Comparison of ENCODE assay signal across 14 mouse cellular contexts in genomic region chr4:134856501-134856900, GRCm38 (mm10). TPM values are rescaled to one million over a fixed set of nuclear protein-coding genes. Genes with fewer than 3 reads are reported as not detected.
DNase-seq lines count a peak whose midpoint lies in the region; ATAC-seq lines count a peak whose summit lies in the region.
"Had no signal": no experiment of that assay in that cellular context is flagged by ENCODE, and none has a peak within 500 bp of the region (broad histone marks: within the 10 kb centered on the region; RNA-seq: fewer than 3 reads in every experiment).

No protein-coding gene starts in this region.

- H3K9me3 ChIP-seq in embryonic facial prominence, embryonic 13.5 days, result no peaks in the 10 kb centered on the region
- H3K9me3 ChIP-seq in stomach, embryonic 15.5 days, result no peaks in the 10 kb centered on the region
- H3K9me3 ChIP-seq: forebrain, embryonic 15.5 days; heart, embryonic 15.5 days; hindbrain, embryonic 15.5 days; neural tube, embryonic 15.5 days had no signal

- ATAC-seq in embryonic facial prominence, embryonic 13.5 days (ENCODE audit: insufficient number of reproducible peaks, insufficient read depth, low FRiP score, low TSS enrichment, low read depth), result no peak
- no peak for ATAC-seq in stomach, embryonic 15.5 days (ENCODE audit: insufficient read depth, low FRiP score, low read depth)
- ATAC-seq: forebrain, embryonic 15.5 days; liver, postnatal 0 days had no signal

- peak overlapping the region; percentile 81; the same call in 1 of the 2 replicates for H3K27ac ChIP-seq in embryonic facial prominence, embryonic 13.5 days
- H3K27ac ChIP-seq in stomach, embryonic 15.5 days, result peak overlapping the region; percentile 45; the same call in 1 of the 2 replicates
- H3K27ac ChIP-seq: forebrain, embryonic 15.5 days; heart, embryonic 15.5 days; hindbrain, embryonic 15.5 days; neural tube, embryonic 15.5 days had no signal

- 21% methylated on average over 5 of the region's 5 CpGs for WGBS in embryonic facial prominence, embryonic 13.5 days
- 30% methylated on average over 5 of the region's 5 CpGs for WGBS in stomach, embryonic 15.5 days

- DNase-seq in kidney, postnatal 14 days, result peak; percentile 46
- no peak for DNase-seq in kidney, postnatal 10 days
- DNase-seq in ES-CJ7 (ENCODE audit: low read depth, low spot score), result peak; percentile 94
- no peak for DNase-seq in adrenal gland, adult 18-20 months (ENCODE audit: low spot score in 2 of 2)
- no peak for DNase-seq in heart, postnatal 36 days
- DNase-seq: cerebellum, adult 18-20 months; liver, postnatal 0 days had no signal

- intact Hi-C loops in heart, postnatal 36 days (cut with DNase I), result no loop called here

- H3K4me1 ChIP-seq in embryonic facial prominence, embryonic 13.5 days, result peaks cover 26% of the 10 kb centered on the region
- H3K4me1 ChIP-seq in stomach, embryonic 15.5 days, result peaks cover 4% of the 10 kb centered on the region; the same call in 1 of the 2 replicates

- H3K9ac ChIP-seq in embryonic facial prominence, embryonic 13.5 days, result no peak overlapping the region
- no peak overlapping the region for H3K9ac ChIP-seq in stomach, embryonic 15.5 days
- H3K9ac ChIP-seq: forebrain, embryonic 15.5 days; heart, embryonic 15.5 days; hindbrain, embryonic 15.5 days; liver, postnatal 0 days; neural tube, embryonic 15.5 days had no signal

- H3K36me3 ChIP-seq in embryonic facial prominence, embryonic 13.5 days, result no peaks in the 10 kb centered on the region
- no peaks in the 10 kb centered on the region for H3K36me3 ChIP-seq in stomach, embryonic 15.5 days
- H3K36me3 ChIP-seq: forebrain, embryonic 15.5 days; heart, embryonic 15.5 days; hindbrain, embryonic 15.5 days; neural tube, embryonic 15.5 days had no signal

- H3K4me3 ChIP-seq in embryonic facial prominence, embryonic 13.5 days, result no peak overlapping the region
- H3K4me3 ChIP-seq in stomach, embryonic 15.5 days (replicated peaks), result no peak overlapping the region
- H3K4me3 ChIP-seq: forebrain, embryonic 15.5 days; heart, embryonic 15.5 days; hindbrain, embryonic 15.5 days; neural tube, embryonic 15.5 days had no signal

- peaks cover 9% of the 10 kb centered on the region for H3K27me3 ChIP-seq in embryonic facial prominence, embryonic 13.5 days
- no peaks in the 10 kb centered on the region for H3K27me3 ChIP-seq in stomach, embryonic 15.5 days (replicated peaks)

- no peak overlapping the region for H3K4me2 ChIP-seq in embryonic facial prominence, embryonic 13.5 days
- no peak overlapping the region for H3K4me2 ChIP-seq in stomach, embryonic 15.5 days
- H3K4me2 ChIP-seq: forebrain, embryonic 15.5 days; heart, embryonic 15.5 days; hindbrain, embryonic 15.5 days; neural tube, embryonic 15.5 days had no signal

RNA-seq across cellular contexts. Expression of gene Maco1, which starts 3.4 kb away (rescaled TPM):
- 62.8 and 67.5 TPM in 2 replicates for polyA plus RNA-seq in embryonic facial prominence, embryonic 13.5 days (2015; fragmentation: Nextera tagmentation; extraction: Ambion mirVana)
- 38.2 and 41.5 TPM in 2 replicates for polyA plus RNA-seq in stomach, embryonic 15.5 days (2015; fragmentation: Nextera tagmentation; extraction: Ambion mirVana)
- total RNA-seq in adrenal gland, adult 18-20 months (2021), result 10 to 100 TPM; 33.5 to 36.0 TPM
- total RNA-seq in heart, postnatal 36 days (2021), result 10 to 100 TPM; 23.9 to 24.7 TPM

RNA-seq across cellular contexts. Expression of gene Rhd, which starts 7.8 kb away (rescaled TPM):
- polyA plus RNA-seq in embryonic facial prominence, embryonic 13.5 days (2015; fragmentation: Nextera tagmentation; extraction: Ambion mirVana), result 2.4 and 6.1 TPM in 2 replicates
- 18.4 and 39.4 TPM in 2 replicates for polyA plus RNA-seq in stomach, embryonic 15.5 days (2015; fragmentation: Nextera tagmentation; extraction: Ambion mirVana)
- under 1 TPM in 1 of 2 experiments, not detected in 1; 0.46 TPM for total RNA-seq in adrenal gland, adult 18-20 months (2021)
- total RNA-seq in heart, postnatal 36 days (2021), result 1 to 10 TPM; 2.8 to 3.0 TPM
- total RNA-seq: gastrocnemius, adult 8-10 months had no signal

RNA-seq across cellular contexts. Expression of gene Tmem50a, which starts 58.3 kb away (rescaled TPM):
- polyA plus RNA-seq in embryonic facial prominence, embryonic 13.5 days (2015; fragmentation: Nextera tagmentation; extraction: Ambion mirVana), result 172 and 199 TPM in 2 replicates
- 167 and 170 TPM in 2 replicates for polyA plus RNA-seq in stomach, embryonic 15.5 days (2015; fragmentation: Nextera tagmentation; extraction: Ambion mirVana)
- 100 to 1,000 TPM; 160 to 339 TPM for total RNA-seq in adrenal gland, adult 18-20 months (2021)
- total RNA-seq in heart, postnatal 36 days (2021), result 10 to 100 TPM; 65.8 to 71.3 TPM

Comparison
In these comparisons a context has a peak if more than half of its experiments do, and no peak if none do; other contexts are left out.
1. DNase-seq: peak in kidney, postnatal 14 days (single experiment) and ES-CJ7 (single experiment); none in kidney, postnatal 10 days (single experiment), adrenal gland, adult 18-20 months (0 of 2) and heart, postnatal 36 days (0 of 2).